Comparison of ENCODE assay signal across 21 mouse cellular contexts in the genomic region with DNA sequence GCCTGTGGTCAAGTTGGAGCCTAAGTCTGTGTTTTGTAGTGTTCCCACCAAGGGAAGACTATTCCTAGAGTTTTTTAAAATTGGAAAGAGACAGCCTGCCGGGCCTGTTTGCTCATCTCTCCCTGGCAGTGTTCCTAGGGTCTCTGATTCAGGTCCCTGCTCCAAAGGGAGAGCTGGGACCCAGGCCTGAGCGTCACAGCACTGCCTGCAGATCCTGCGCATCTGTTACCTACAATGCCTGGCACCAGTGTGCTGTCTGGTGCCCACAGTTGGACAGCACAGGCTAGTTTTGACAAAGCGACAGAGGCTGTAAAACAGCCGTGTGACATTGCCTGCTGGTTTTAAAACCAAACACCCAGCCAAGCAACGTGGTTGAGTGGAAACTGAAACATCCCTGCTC.
DNase-seq lines count a peak whose midpoint lies in the region; ATAC-seq and TF ChIP-seq lines count a peak whose summit lies in the region.
"Had no signal": no experiment of that assay in that cellular context is flagged by ENCODE, and none has a peak within 500 bp of the region (broad histone marks: within the 10 kb centered on the region; RNA-seq: fewer than 3 reads in every experiment).

No protein-coding gene starts in this region.

- H3K36me3 ChIP-seq in forebrain, postnatal 0 days (ENCODE audit: insufficient read depth) = no peaks in the 10 kb centered on the region
- H3K36me3 ChIP-seq in forebrain, embryonic 12.5 days (replicated peaks) = no peaks in the 10 kb centered on the region
- H3K36me3 ChIP-seq in intestine, embryonic 15.5 days = no peaks in the 10 kb centered on the region
- H3K36me3 ChIP-seq in intestine, embryonic 16.5 days (ENCODE audit: control insufficient read depth, insufficient read depth, low read length) = no peaks in the 10 kb centered on the region
- H3K36me3 ChIP-seq: embryonic facial prominence, embryonic 13.5 days; embryonic facial prominence, embryonic 15.5 days; forebrain, embryonic 10.5 days; forebrain, embryonic 15.5 days had no signal

- no peak overlapping the region for H3K27ac ChIP-seq in forebrain, postnatal 0 days (ENCODE audit: low read depth, low read length)
- H3K27ac ChIP-seq in forebrain, embryonic 12.5 days = no peak overlapping the region
- H3K27ac ChIP-seq in intestine, embryonic 15.5 days = 0 out of 2 replicates have a peak overlapping the region, but pooled peaks have one; percentile 5
- H3K27ac ChIP-seq in intestine, embryonic 16.5 days (ENCODE audit: low read length) = no peak overlapping the region
- H3K27ac ChIP-seq: embryonic facial prominence, embryonic 13.5 days; embryonic facial prominence, embryonic 15.5 days; forebrain, embryonic 10.5 days; forebrain, embryonic 13.5 days; forebrain, embryonic 15.5 days had no signal

- H3K9ac ChIP-seq in forebrain, postnatal 0 days = no peak overlapping the region
- no peak overlapping the region for H3K9ac ChIP-seq in forebrain, embryonic 12.5 days
- H3K9ac ChIP-seq in intestine, embryonic 15.5 days = no peak overlapping the region
- no peak overlapping the region for H3K9ac ChIP-seq in intestine, embryonic 16.5 days (ENCODE audit: low read depth, low read length)
- H3K9ac ChIP-seq: embryonic facial prominence, embryonic 13.5 days; embryonic facial prominence, embryonic 15.5 days; forebrain, embryonic 13.5 days; forebrain, embryonic 15.5 days had no signal

- ATAC-seq in forebrain, postnatal 0 days = no peak
- no peak for ATAC-seq in forebrain, embryonic 12.5 days (ENCODE audit: low FRiP score)
- ATAC-seq in intestine, embryonic 15.5 days = no peak
- ATAC-seq in intestine, embryonic 16.5 days = no peak
- no peak for ATAC-seq in activated CD4-positive, CD25-positive, alpha-beta regulatory T cell, adult 4 months
- ATAC-seq: forebrain, embryonic 13.5 days; forebrain, embryonic 15.5 days had no signal

- DNase-seq in forebrain, postnatal 0 days = peak; percentile 36
- DNase-seq in brain, adult 2 months (ENCODE audit: low read depth, low spot score) = peak; percentile 57
- DNase-seq: adrenal gland, adult 8-10 months; adrenal gland, postnatal 14 days; adrenal gland, postnatal 36 days; cerebellum, adult 11 months; cerebellum, adult 18-20 months; cerebellum, adult 8-10 months; cerebellum, adult 9-11 months; cerebellum, postnatal 36 days; embryo, embryonic 11 days had no signal

- WGBS in forebrain, postnatal 0 days = 69% methylated on average over 6 of the region's 6 CpGs
- WGBS in forebrain, embryonic 12.5 days = 90% methylated on average over 6 of the region's 6 CpGs
- 69% methylated on average over 6 of the region's 6 CpGs for WGBS in intestine, embryonic 15.5 days
- 69% methylated on average over 6 of the region's 6 CpGs for WGBS in intestine, embryonic 16.5 days

- H3K4me3 ChIP-seq in forebrain, postnatal 0 days (ENCODE audit: low read depth, low read length) = no peak overlapping the region
- no peak overlapping the region for H3K4me3 ChIP-seq in forebrain, embryonic 12.5 days (replicated peaks)
- no peak overlapping the region for H3K4me3 ChIP-seq in intestine, embryonic 15.5 days (replicated peaks)
- no peak overlapping the region for H3K4me3 ChIP-seq in intestine, embryonic 16.5 days (ENCODE audit: low read length)
- H3K4me3 ChIP-seq: embryonic facial prominence, embryonic 13.5 days; embryonic facial prominence, embryonic 15.5 days; erythroblast, embryonic 14.5 days; forebrain, embryonic 10.5 days; forebrain, embryonic 13.5 days; forebrain, embryonic 15.5 days had no signal

- H3K4me1 ChIP-seq in forebrain, postnatal 0 days (ENCODE audit: insufficient read depth) = no peaks in the 10 kb centered on the region
- H3K4me1 ChIP-seq in forebrain, embryonic 12.5 days = peaks cover 5% of the 10 kb centered on the region
- 0 out of 2 replicates have a peak, but pooled peaks cover 2% of the 10 kb centered on the region for H3K4me1 ChIP-seq in intestine, embryonic 15.5 days (replicated peaks)
- H3K4me1 ChIP-seq in intestine, embryonic 16.5 days (ENCODE audit: control insufficient read depth, insufficient read depth, low read length) = no peaks in the 10 kb centered on the region

- no peak for TF ChIP-seq CTCF in forebrain, postnatal 0 days (IDR thresholded peaks at IDR 0.05; ENCODE audit: low read depth)

- no peaks in the 10 kb centered on the region for H3K27me3 ChIP-seq in forebrain, postnatal 0 days (ENCODE audit: insufficient read depth, low read length)
- no peaks in the 10 kb centered on the region for H3K27me3 ChIP-seq in forebrain, embryonic 12.5 days
- no peaks in the 10 kb centered on the region for H3K27me3 ChIP-seq in intestine, embryonic 15.5 days (replicated peaks)
- no peaks in the 10 kb centered on the region for H3K27me3 ChIP-seq in intestine, embryonic 16.5 days (replicated peaks; ENCODE audit: control insufficient read depth, insufficient read depth, low read length)
- H3K27me3 ChIP-seq: embryonic facial prominence, embryonic 13.5 days; embryonic facial prominence, embryonic 15.5 days; forebrain, embryonic 13.5 days; forebrain, embryonic 15.5 days had no signal

- H3K9me3 ChIP-seq in forebrain, postnatal 0 days (ENCODE audit: low read length) = no peaks in the 10 kb centered on the region
- no peaks in the 10 kb centered on the region for H3K9me3 ChIP-seq in forebrain, embryonic 12.5 days
- H3K9me3 ChIP-seq in intestine, embryonic 15.5 days = no peaks in the 10 kb centered on the region
- H3K9me3 ChIP-seq in intestine, embryonic 16.5 days (ENCODE audit: control insufficient read depth, low read length) = no peaks in the 10 kb centered on the region
- H3K9me3 ChIP-seq: embryonic facial prominence, embryonic 15.5 days; forebrain, embryonic 10.5 days; forebrain, embryonic 15.5 days had no signal

- no peak overlapping the region for H3K4me2 ChIP-seq in forebrain, postnatal 0 days (ENCODE audit: low read depth)
- no peak overlapping the region for H3K4me2 ChIP-seq in forebrain, embryonic 12.5 days
- H3K4me2 ChIP-seq in intestine, embryonic 15.5 days (replicated peaks) = no peak overlapping the region
- H3K4me2 ChIP-seq in intestine, embryonic 16.5 days (ENCODE audit: low read depth, low read length) = no peak overlapping the region
- H3K4me2 ChIP-seq: embryonic facial prominence, embryonic 13.5 days; embryonic facial prominence, embryonic 15.5 days; forebrain, embryonic 13.5 days; forebrain, embryonic 15.5 days had no signal
